Mouse (Mus musculus) intestine, embryonic 15.5 days (tissue): ENCODE results near the gene Fgd4. TPM values are rescaled to one million over a fixed set of nuclear protein-coding genes. Genes with fewer than 3 reads are reported as not detected.

Experiments used
- ATAC-seq: fragments of 200-750 bp; cut with Nextera tagmentation; 2 replicates; pipeline ENCODE4 v1.8.0; 2017; ENCODE audit warnings: moderate TSS enrichment, moderate library complexity
- H3K27ac ChIP-seq: fragments of 300-500 bp; sonication (generic); 2 replicates; pipeline ENCODE4 v1.5.1; 2015; ENCODE audit warnings: mild to moderate bottlenecking, inconsistent platforms
- H3K27me3 ChIP-seq: fragments of 300-500 bp; sonication (generic); replicated peaks from 2 replicates; pipeline ENCODE4 v1.6.1; 2015; ENCODE audit warnings: inconsistent platforms
- H3K36me3 ChIP-seq: fragments of 300-500 bp; sonication (generic); 2 replicates; pipeline ENCODE4 v1.6.1; 2015; ENCODE audit warnings: inconsistent platforms
- H3K4me1 ChIP-seq: fragments of 300-500 bp; sonication (generic); replicated peaks from 2 replicates; pipeline ENCODE4 v1.6.1; 2015; ENCODE audit warnings: inconsistent platforms
- H3K4me2 ChIP-seq: fragments of 300-500 bp; sonication (generic); replicated peaks from 2 replicates; pipeline ENCODE4 v1.6.1; 2015; ENCODE audit warnings: mild to moderate bottlenecking, inconsistent platforms
- H3K4me3 ChIP-seq: fragments of 300-500 bp; sonication (generic); replicated peaks from 2 replicates; pipeline ENCODE4 v1.5.1; 2015; ENCODE audit warnings: inconsistent platforms
- H3K9ac ChIP-seq: fragments of 300-500 bp; sonication (generic); 2 replicates; pipeline ENCODE4 v1.6.1; 2015; ENCODE audit warnings: inconsistent platforms
- H3K9me3 ChIP-seq: fragments of 300-500 bp; sonication (generic); 2 replicates; pipeline ENCODE4 v1.6.1; 2016; ENCODE audit warnings: inconsistent platforms
- WGBS: fragments of 180-500 bp; shearing (Covaris S2); methylation state at CpG from one replicate; pipeline ENCODE4 v1.1.7; 2015; 5-methylcytosine and 5-hydroxymethylcytosine counted together
- polyA plus RNA-seq: library from polyadenylated mRNA; unstranded; fragments of >200 nt; fragmentation: Nextera tagmentation; extraction: Ambion mirVana; gene quantifications from 2 replicates; pipeline ENCODE4 v1.2.1, GENCODE M21; 2015

The Fgd4 gene
- 14.2 and 15.0 TPM in 2 replicates for polyA plus RNA-seq

- peak; percentile 87 for ATAC-seq
- peak within 1 kb of the TSS; percentile 88 for H3K9ac ChIP-seq
- H3K4me1 ChIP-seq, result no peaks in the 10 kb centered on the region
- 30% methylated on average over 5 of the region's 5 CpGs for WGBS
- H3K4me3 ChIP-seq, result peak within 1 kb of the TSS; percentile 80
- H3K9me3 ChIP-seq, result no peaks in the 10 kb centered on the region
- peak within 1 kb of the TSS; percentile 96 for H3K27ac ChIP-seq
- peak within 1 kb of the TSS; percentile 95 for H3K4me2 ChIP-seq
- no peaks in the 10 kb centered on the region for H3K36me3 ChIP-seq
- no peaks in the 10 kb centered on the region for H3K27me3 ChIP-seq
Measured at GRCm38 (mm10) chr16:16600461-16600860, at the start of gene Fgd4. TSS of gene Fgd4 (minus strand) at chr16:16600549.

- no peak overlapping the region for H3K9ac ChIP-seq
- no peak overlapping the region for H3K27ac ChIP-seq
- no peaks in the 10 kb centered on the region for H3K9me3 ChIP-seq
- no peaks in the 10 kb centered on the region for H3K36me3 ChIP-seq
- no peak overlapping the region for H3K4me2 ChIP-seq
- ATAC-seq, result no peak
- 83% methylated on average over 1 of the region's 1 CpGs for WGBS
- no peaks in the 10 kb centered on the region for H3K27me3 ChIP-seq
- no peaks in the 10 kb centered on the region for H3K4me1 ChIP-seq
- H3K4me3 ChIP-seq, result no peak overlapping the region
Measured at GRCm38 (mm10) chr16:16645148-16645547, 44.8 kb upstream of the Fgd4 start.

GRCm38 (mm10) chr16:16633730-16634129, 33.4 kb upstream of the Fgd4 start:
- no peak for ATAC-seq
- no peaks in the 10 kb centered on the region for H3K27me3 ChIP-seq
- no peaks in the 10 kb centered on the region for H3K4me1 ChIP-seq
- no peaks in the 10 kb centered on the region for H3K9me3 ChIP-seq
- no peak overlapping the region for H3K9ac ChIP-seq
- H3K27ac ChIP-seq, result no peak overlapping the region
- H3K4me2 ChIP-seq, result no peak overlapping the region
- H3K4me3 ChIP-seq, result no peak overlapping the region
- no peaks in the 10 kb centered on the region for H3K36me3 ChIP-seq

GRCm38 (mm10) chr16:16599586-16600401, 555 bp downstream of the Fgd4 start:
- Histone ChIP-seq H3K36me3 (no peaks in the 10 kb centered on the region), H3K9me3 (no peaks in the 10 kb centered on the region), H3K27ac (peak overlapping the region; percentile 96), H3K4me2 (peak overlapping the region; percentile 95), H3K4me3 (peak overlapping the region; percentile 80), H3K9ac (peak overlapping the region; percentile 88), H3K4me1 (no peaks in the 10 kb centered on the region), H3K27me3 (no peaks in the 10 kb centered on the region)
- under 1% methylated on average over 73 of the region's 77 CpGs for WGBS
- peak; percentile 99 for ATAC-seq

- Histone ChIP-seq H3K4me1 (no peaks in the 10 kb centered on the region), H3K27me3 (no peaks in the 10 kb centered on the region), H3K4me2 (no peak overlapping the region), H3K4me3 (no peak overlapping the region), H3K9ac (no peak overlapping the region), H3K36me3 (no peaks in the 10 kb centered on the region), H3K9me3 (no peaks in the 10 kb centered on the region), H3K27ac (no peak overlapping the region)
- ATAC-seq, result no peak
Measured at GRCm38 (mm10) chr16:16596582-16596981, 3.8 kb downstream of the Fgd4 start.

GRCm38 (mm10) chr16:16592622-16593021, 7.7 kb downstream of the Fgd4 start:
- Histone ChIP-seq H3K4me1 (no peaks in the 10 kb centered on the region), H3K36me3 (no peaks in the 10 kb centered on the region), H3K27me3 (no peaks in the 10 kb centered on the region), H3K9me3 (no peaks in the 10 kb centered on the region), H3K27ac (no peak overlapping the region), H3K4me2 (no peak overlapping the region), H3K4me3 (no peak overlapping the region), H3K9ac (no peak overlapping the region)
- ATAC-seq, result no peak

- Histone ChIP-seq H3K4me2 (no peak overlapping the region), H3K9me3 (no peaks in the 10 kb centered on the region), H3K36me3 (no peaks in the 10 kb centered on the region), H3K27me3 (no peaks in the 10 kb centered on the region), H3K9ac (no peak overlapping the region), H3K4me1 (no peaks in the 10 kb centered on the region), H3K4me3 (no peak overlapping the region), H3K27ac (no peak overlapping the region)
- 74% methylated on average over 4 of the region's 4 CpGs for WGBS
- ATAC-seq, result peak; percentile 88
Measured at GRCm38 (mm10) chr16:16584409-16585032, 15.8 kb downstream of the Fgd4 start.

GRCm38 (mm10) chr16:16576556-16576955, 23.8 kb downstream of the Fgd4 start:
- Histone ChIP-seq H3K9ac (no peak overlapping the region), H3K4me3 (no peak overlapping the region), H3K27me3 (no peaks in the 10 kb centered on the region), H3K27ac (no peak overlapping the region), H3K36me3 (no peaks in the 10 kb centered on the region), H3K4me1 (no peaks in the 10 kb centered on the region), H3K9me3 (no peaks in the 10 kb centered on the region), H3K4me2 (no peak overlapping the region)
- ATAC-seq, result no peak

DNA sequence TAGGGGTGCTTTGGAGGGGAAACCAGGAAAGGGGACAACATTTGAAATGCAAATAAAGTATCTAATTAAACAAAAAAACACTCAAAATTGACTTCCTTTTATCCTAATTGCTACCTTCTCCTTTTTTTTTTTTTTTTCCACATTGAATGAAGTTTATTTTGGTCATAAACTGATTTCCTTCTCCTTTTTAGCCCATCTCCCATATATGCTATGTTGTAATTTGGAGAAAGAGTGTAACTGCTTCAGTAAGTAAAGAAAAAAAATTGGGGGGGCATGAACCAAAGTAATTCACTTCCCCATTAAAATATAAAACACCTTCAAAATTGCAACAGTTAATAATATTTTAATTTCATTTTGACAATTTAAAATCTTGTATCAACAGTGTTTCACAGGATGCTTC, 25.8 kb downstream of the Fgd4 start:
- H3K4me1 ChIP-seq, result no peaks in the 10 kb centered on the region
- no peak for ATAC-seq

GRCm38 (mm10) chr16:16573167-16573566, 27.2 kb downstream of the Fgd4 start:
- Histone ChIP-seq H3K9ac (no peak overlapping the region), H3K9me3 (no peaks in the 10 kb centered on the region), H3K27me3 (no peaks in the 10 kb centered on the region), H3K4me3 (no peak overlapping the region), H3K27ac (no peak overlapping the region), H3K36me3 (no peaks in the 10 kb centered on the region), H3K4me1 (no peaks in the 10 kb centered on the region), H3K4me2 (no peak overlapping the region)
- WGBS, result 90% methylated on average over 1 of the region's 1 CpGs
- no peak for ATAC-seq

More for the DNA sequence above, 25.8 kb downstream of the Fgd4 start:
- no peak overlapping the region for H3K4me3 ChIP-seq
- H3K36me3 ChIP-seq, result no peaks in the 10 kb centered on the region
- H3K27me3 ChIP-seq, result no peaks in the 10 kb centered on the region
- H3K9ac ChIP-seq, result no peak overlapping the region
- H3K27ac ChIP-seq, result no peak overlapping the region
- H3K9me3 ChIP-seq, result no peaks in the 10 kb centered on the region
- no peak overlapping the region for H3K4me2 ChIP-seq

- Histone ChIP-seq H3K9me3 (no peaks in the 10 kb centered on the region), H3K9ac (no peak overlapping the region), H3K36me3 (no peaks in the 10 kb centered on the region), H3K4me2 (no peak overlapping the region), H3K27me3 (no peaks in the 10 kb centered on the region), H3K4me1 (no peaks in the 10 kb centered on the region), H3K27ac (no peak overlapping the region), H3K4me3 (no peak overlapping the region)
- ATAC-seq, result no peak
- 75% methylated on average over 3 of the region's 3 CpGs for WGBS
Measured at GRCm38 (mm10) chr16:16571356-16571755, 29.0 kb downstream of the Fgd4 start.

- Histone ChIP-seq H3K27me3 (no peaks in the 10 kb centered on the region), H3K27ac (0 out of 2 replicates have a peak overlapping the region, but pooled peaks have one; percentile 5), H3K9ac (no peak overlapping the region), H3K4me3 (no peak overlapping the region), H3K4me1 (no peaks in the 10 kb centered on the region), H3K9me3 (no peaks in the 10 kb centered on the region), H3K4me2 (no peak overlapping the region), H3K36me3 (no peaks in the 10 kb centered on the region)
- WGBS, result 58% methylated on average over 1 of the region's 1 CpGs
- ATAC-seq, result no peak
Measured at GRCm38 (mm10) chr16:16566786-16567185, 33.6 kb downstream of the Fgd4 start.

- no peaks in the 10 kb centered on the region for H3K36me3 ChIP-seq
- 0 out of 2 replicates have a peak overlapping the region, but pooled peaks have one; percentile 5 for H3K27ac ChIP-seq
- no peaks in the 10 kb centered on the region for H3K9me3 ChIP-seq
- ATAC-seq, result peak; percentile 70
- no peak overlapping the region for H3K4me3 ChIP-seq
- no peak overlapping the region for H3K4me2 ChIP-seq
- no peaks in the 10 kb centered on the region for H3K4me1 ChIP-seq
- WGBS, result 69% methylated on average over 5 of the region's 5 CpGs
- H3K27me3 ChIP-seq, result no peaks in the 10 kb centered on the region
- H3K9ac ChIP-seq, result no peak overlapping the region
Measured at GRCm38 (mm10) chr16:16566215-16566614, 34.1 kb downstream of the Fgd4 start.
